Mouse (Mus musculus): Measurements from ENCODE around the gene Irs2.

Gene Irs2

GRCm38 (mm10) chr8:10990421-10991110 lies 17.7 kb downstream of the Irs2 start:
- in situ Hi-C loops (cut with MboI, MseI) = loop anchor here (5.0 kb wide), 1 partner anchor 73 kb away; no protein-coding TSS in a partner anchor

- in situ Hi-C loops (cut with MboI, MseI) = loop anchor here (5.0 kb wide), 1 partner anchor 73 kb away; no protein-coding TSS in a partner anchor
Measured at GRCm38 (mm10) chr8:10989946-10990345, 18.3 kb downstream of the Irs2 start.

- in situ Hi-C loops (cut with MboI, MseI) = no loop called here
Measured at GRCm38 (mm10) chr8:10986638-10987037, 21.6 kb downstream of the Irs2 start.

GRCm38 (mm10) chr8:10985064-10985463 lies 23.2 kb downstream of the Irs2 start:
- in situ Hi-C loops (cut with MboI, MseI) = no loop called here

- in situ Hi-C loops (cut with MboI, MseI) = no loop called here
Measured at GRCm38 (mm10) chr8:10980876-10981275, 27.4 kb downstream of the Irs2 start.

- in situ Hi-C loops (cut with MboI, MseI) = no loop called here
Measured at GRCm38 (mm10) chr8:10979916-10980315, 28.3 kb downstream of the Irs2 start.

- in situ Hi-C loops (cut with MboI, MseI) = no loop called here
Measured at GRCm38 (mm10) chr8:10979196-10979794, 29.0 kb downstream of the Irs2 start.

- in situ Hi-C loops (cut with MboI, MseI) = no loop called here
Measured at GRCm38 (mm10) chr8:10978377-10978776, 29.9 kb downstream of the Irs2 start.

- in situ Hi-C loops (cut with MboI, MseI) = no loop called here
Measured at GRCm38 (mm10) chr8:10977742-10978376, 30.4 kb downstream of the Irs2 start.

- in situ Hi-C loops (cut with MboI, MseI) = no loop called here
Measured at GRCm38 (mm10) chr8:10974659-10975058, 33.6 kb downstream of the Irs2 start.

- in situ Hi-C loops (cut with MboI, MseI) = no loop called here
Measured at GRCm38 (mm10) chr8:10974126-10974525, 34.1 kb downstream of the Irs2 start.

GRCm38 (mm10) chr8:10972851-10973452 lies 35.3 kb downstream of the Irs2 start:
- in situ Hi-C loops (cut with MboI, MseI) = no loop called here

- in situ Hi-C loops (cut with MboI, MseI) = no loop called here
Measured at GRCm38 (mm10) chr8:10971984-10972383, 36.3 kb downstream of the Irs2 start.

GRCm38 (mm10) chr8:10971509-10971908 lies 36.7 kb downstream of the Irs2 start:
- in situ Hi-C loops (cut with MboI, MseI) = no loop called here

- in situ Hi-C loops (cut with MboI, MseI) = no loop called here
Measured at GRCm38 (mm10) chr8:10970496-10971456, 37.5 kb downstream of the Irs2 start.

GRCm38 (mm10) chr8:10968687-10969086 lies 39.6 kb downstream of the Irs2 start:
- in situ Hi-C loops (cut with MboI, MseI) = no loop called here

- in situ Hi-C loops (cut with MboI, MseI) = no loop called here
Measured at GRCm38 (mm10) chr8:10965401-10966117, 42.7 kb downstream of the Irs2 start.

- in situ Hi-C loops (cut with MboI, MseI) = no loop called here
Measured at GRCm38 (mm10) chr8:10964511-10965099, 43.7 kb downstream of the Irs2 start.

GRCm38 (mm10) chr8:10961989-10962388 lies 46.3 kb downstream of the Irs2 start:
- in situ Hi-C loops (cut with MboI, MseI) = no loop called here

- in situ Hi-C loops (cut with MboI, MseI) = no loop called here
Measured at GRCm38 (mm10) chr8:10960277-10960819, 47.9 kb downstream of the Irs2 start.

Measured in T-helper 2 cell (primary cell).